Mouse (Mus musculus): ENCODE data around the gene Ndufb5. TPM values are rescaled to one million over a fixed set of nuclear protein-coding genes. Genes with fewer than 3 reads are reported as not detected.

Ndufb5 gene
- polyA plus RNA-seq (2012; ENCODE audit: low replicate concordance): 3.0 and 52.8 TPM in 2 replicates

GRCm38 (mm10) chr3:32736244-32737171, at the start of gene Ndufb5:
Gene Ndufb5 (plus strand): TSS chr3:32736990.

GRCm38 (mm10) chr3:32705647-32706348, 31.0 kb upstream of the Ndufb5 start, which contains the start of gene Actl6a:
Gene Actl6a (plus strand): TSS chr3:32706298.

GRCm38 (mm10) chr3:32737172-32737655, 424 bp downstream of the Ndufb5 start, which contains the start of gene Mrpl47:
Gene Mrpl47 (minus strand): TSS chr3:32737605.

Other genes with a start within 250 kb of the Ndufb5 start
- 0.17 TPM in 1 of 2 replicates, not detected in the other for gene Kcnmb3, start 244.8 kb upstream of the Ndufb5 start, polyA plus RNA-seq (2012; ENCODE audit: low replicate concordance)
- 5.4 and 7.2 TPM in 2 replicates for gene Zfp639, start 226.7 kb upstream of the Ndufb5 start, polyA plus RNA-seq (2012; ENCODE audit: low replicate concordance)
- gene Mfn1, start 207.5 kb upstream of the Ndufb5 start, polyA plus RNA-seq (2012; ENCODE audit: low replicate concordance): 6.5 and 7.6 TPM in 2 replicates
- gene Gnb4, start 120.4 kb upstream of the Ndufb5 start, polyA plus RNA-seq (2012; ENCODE audit: low replicate concordance): 2.1 and 3.6 TPM in 2 replicates
- gene Actl6a, start 30.7 kb upstream of the Ndufb5 start, polyA plus RNA-seq (2012; ENCODE audit: low replicate concordance): 7.0 and 17.2 TPM in 2 replicates
- gene Mrpl47, start 615 bp downstream of the Ndufb5 start, polyA plus RNA-seq (2012; ENCODE audit: low replicate concordance): 0.32 and 0.61 TPM in 2 replicates
- gene Usp13, start 80.6 kb downstream of the Ndufb5 start, polyA plus RNA-seq (2012; ENCODE audit: low replicate concordance): not detected in 2 replicates

Data from leukemia stem cell, adult 10-12 weeks (primary cell).